Mouse (Mus musculus) spleen, adult 18-20 months (tissue): ENCODE results near the gene Sec14l1.
"Not testable (repeated sequence)": the region's sequence is repeated elsewhere in the genome, so short reads cannot be mapped to it uniquely, and the experiment has no call there.

Experiments
- DNase-seq, 2 experiments: peaks; one replicate each; pipeline ENCODE4 v3.0.0; 2022; ENCODE audit warnings: mixed read lengths in 2 of 2

Sec14l1 gene

DNA sequence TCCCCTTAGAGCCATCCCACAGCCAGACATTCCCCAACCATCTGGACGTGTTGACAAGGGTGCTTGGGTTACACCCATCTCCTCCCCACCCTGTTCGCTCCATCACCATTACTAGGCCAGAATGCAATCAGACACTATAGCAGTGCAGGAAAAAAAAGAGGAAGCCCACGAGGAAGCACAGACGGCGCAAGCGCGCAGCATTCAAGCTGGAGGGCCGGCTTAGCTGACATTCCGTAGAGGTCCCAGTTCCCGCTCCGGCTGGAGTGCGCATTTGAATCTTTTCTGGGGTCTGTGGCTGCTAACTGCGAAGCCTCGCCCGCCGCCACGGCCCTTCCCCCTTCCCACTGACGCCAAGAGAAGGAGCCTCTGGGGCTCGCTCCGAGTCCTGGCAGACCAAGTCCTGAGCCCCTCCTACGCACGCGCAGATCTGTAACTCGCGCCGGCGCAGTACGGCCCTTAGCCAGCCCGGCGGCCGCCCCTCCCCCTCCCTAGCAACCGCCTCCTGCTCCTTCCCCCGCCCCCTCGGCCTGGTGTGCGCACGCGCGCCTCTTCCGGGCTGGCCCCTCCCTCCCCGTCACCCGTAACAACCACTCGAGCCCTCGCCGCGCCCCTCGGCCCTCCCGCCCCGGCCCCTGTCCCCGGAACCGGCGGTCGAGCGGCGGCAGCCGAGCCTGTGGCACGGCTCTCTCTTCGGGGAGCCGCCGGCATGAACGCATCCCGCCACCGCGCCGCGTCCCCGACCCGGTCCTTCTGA, at the start of gene Sec14l1:
Sec14l1 (plus strand) TSS at position 577 of the 754 bp plus-strand sequence.
- peak; percentile 99 for DNase-seq

DNA sequence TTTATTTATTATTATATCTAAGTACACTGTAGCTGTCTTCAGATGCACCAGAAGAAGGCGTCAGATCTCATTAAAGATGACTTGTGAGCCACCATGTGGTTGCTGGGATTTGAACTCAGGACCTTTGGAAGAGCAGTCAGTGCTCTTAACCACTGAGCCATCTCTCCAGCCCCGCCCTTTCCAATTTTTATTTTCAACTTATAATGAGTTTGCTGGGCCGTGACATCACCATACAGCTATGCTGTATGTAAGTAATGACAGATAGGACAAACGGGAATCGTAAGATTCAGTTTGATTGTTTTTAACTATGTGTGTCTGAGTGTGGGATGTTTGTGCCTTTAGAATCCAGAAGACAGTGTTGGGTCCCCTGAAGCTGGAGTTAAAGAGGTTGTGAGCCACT, 49.4 kb upstream of the Sec14l1 start:
- DNase-seq: not testable (repeated sequence)

DNA sequence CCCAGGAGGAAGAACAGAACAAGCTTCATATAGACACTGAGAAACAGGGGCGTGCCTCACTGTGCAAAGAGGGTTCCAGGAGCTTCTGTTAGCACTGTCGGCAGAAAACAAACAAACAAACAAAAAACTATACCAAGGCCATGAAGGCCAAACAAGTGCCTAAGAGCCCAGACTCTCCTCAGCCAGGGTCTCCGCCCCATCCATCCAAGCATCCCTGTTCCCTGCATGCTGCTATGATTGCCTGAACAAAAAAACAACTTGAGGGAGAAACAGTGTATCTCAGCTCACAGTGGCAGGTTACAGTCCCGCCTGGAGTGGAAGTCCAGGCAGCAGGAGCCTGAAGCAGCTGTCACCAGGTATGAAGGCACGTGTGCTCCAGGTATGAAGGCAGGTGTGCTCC, 48.2 kb upstream of the Sec14l1 start:
- no peak for DNase-seq

DNA sequence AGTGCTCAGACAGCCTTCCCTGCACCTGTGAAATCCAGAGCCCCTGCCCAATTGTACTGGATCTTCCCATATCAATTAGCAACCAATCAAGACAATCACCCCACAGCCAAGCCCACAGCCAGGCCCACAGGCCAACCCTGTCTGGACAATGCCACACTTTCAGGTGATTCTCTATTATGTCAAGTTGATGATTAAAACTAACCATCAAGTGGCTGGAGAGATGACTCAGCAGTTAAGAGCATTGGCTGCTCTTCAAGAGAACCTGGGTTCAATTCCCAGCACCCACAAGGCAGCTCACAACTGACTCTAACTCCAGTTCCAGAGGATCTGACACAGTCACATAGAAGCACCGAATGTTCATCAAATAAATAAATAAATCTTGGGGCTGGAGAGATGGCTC, 46.6 kb upstream of the Sec14l1 start:
- DNase-seq: no peak

DNA sequence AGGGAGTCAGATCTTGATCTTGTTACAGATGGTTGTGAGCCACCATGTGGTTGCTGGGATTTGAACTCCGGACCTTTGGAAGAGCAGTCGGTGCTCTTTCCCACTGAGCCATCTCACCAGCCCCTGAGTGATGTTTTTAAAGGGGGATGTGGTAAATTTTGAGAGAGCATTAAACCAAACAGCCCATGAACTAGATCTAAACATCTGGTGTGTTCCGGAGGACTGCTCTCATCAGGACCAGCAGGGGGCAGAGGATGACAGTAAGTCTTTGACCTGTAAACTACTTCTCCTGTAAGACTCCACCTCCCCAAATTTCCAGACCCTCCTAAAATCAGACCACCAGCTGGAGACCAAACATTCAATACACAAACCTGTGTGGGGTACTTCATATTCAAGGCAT, 45.9 kb upstream of the Sec14l1 start:
- DNase-seq: no peak

DNA sequence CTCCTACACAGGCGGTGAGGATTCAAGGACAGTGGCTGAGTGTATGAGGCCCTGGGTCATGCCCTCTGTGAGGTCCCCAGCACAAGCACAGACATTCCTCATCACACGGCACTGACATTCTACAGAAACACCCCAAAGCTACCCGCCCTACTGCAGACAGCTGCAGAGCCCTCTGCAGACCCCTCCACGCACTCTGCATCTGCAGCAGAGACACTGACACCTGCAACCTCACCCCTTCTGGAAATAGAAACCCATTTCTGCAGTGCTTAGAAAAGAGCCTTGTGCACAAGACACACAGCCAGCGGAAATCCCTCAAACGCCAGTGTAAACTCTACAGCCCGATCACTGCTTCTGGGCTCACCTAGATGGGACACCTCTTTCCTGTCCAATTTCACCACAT, 44.3 kb upstream of the Sec14l1 start:
- no peak for DNase-seq

DNA sequence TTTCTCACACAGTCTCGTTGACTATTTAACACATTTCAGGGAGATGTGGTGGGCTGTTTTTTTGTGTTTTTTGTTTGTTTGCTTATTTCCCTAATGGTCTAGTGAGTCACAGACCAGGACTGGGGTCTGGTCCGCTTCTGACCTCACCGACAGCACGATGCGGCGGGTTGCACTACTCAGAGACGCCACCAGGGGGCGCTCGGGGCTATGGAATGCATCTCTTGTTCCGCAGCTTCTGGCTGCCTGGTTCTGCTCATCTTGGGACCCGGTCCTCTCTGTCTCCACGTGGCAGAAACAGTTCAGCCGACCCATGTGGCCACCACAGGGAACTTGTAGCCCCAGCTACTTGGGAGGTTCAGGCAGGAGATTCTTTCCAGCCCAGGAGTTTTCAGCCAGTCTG, 42.8 kb upstream of the Sec14l1 start:
- peak; percentile 55 to 84 for DNase-seq

DNA sequence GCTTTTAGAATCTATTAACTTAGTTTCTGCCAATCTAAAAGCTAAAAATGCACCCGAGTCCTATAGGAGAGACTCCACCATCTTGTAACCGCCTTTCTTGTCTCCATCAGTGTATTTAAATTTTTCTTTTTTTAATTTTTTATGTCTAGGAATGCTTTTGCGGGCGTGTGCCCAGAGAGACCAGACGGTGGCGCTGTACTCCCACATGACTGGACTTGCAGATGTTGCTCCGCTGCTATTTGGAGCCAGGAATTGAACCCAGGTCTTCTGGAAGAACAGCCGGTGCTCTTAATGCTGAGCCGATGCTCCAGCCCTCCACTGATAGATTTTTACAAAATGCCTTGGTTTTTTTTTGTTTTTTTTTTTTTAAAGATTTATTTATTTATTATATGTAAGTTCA, 41.5 kb upstream of the Sec14l1 start:
- DNase-seq: no peak

DNA sequence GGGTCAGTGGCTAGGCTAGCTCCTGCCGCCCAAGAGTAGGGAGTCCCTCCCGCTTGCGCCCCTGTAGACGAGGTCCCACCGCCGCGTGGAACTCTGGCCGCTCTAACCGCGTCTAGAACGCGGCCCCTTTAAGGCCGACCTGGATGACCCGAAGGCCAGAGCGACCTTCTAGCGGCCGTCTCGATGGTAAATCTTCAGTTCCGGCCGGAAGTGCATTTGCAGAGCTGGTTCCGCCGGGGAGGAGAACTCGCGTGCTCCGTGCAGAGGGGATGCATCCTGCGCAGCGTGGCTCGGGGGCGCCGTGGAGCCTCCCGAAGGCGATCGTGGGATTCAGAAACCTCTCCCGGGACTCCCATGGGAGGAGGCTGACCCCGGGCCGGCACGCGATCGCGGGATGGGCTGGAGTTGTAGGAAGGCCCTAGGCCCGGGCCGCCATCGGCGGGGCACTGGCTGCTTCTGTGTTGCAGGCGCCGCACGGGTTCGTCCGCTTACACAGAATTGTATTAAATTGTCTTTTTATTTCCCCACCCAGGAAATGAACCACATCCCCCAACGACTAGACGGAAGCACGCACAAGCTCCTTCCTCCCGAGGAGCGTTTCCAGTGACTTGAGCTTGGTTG, 38.3 kb upstream of the Sec14l1 start:
- DNase-seq: peak; percentile 70 to 79

DNA sequence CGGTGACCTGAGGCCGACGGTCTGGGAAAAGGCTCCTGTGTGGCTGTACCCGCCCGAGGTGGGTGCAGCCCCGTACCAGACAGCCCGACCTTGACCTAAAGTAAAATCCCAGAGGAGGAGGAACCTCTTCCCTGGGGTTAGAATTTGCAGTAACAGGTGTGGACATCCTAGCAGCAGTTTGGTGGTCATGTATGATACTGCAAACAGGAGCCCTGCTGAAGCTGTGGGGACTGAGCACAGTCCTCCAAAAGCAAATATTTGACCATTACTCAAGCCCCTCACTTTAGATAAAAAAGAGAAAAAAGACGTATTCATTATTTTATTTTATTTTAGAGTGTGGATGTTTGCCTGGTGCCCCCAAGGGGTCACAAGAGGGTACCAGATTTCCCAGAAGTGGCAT, 37.7 kb upstream of the Sec14l1 start:
- no peak for DNase-seq

DNA sequence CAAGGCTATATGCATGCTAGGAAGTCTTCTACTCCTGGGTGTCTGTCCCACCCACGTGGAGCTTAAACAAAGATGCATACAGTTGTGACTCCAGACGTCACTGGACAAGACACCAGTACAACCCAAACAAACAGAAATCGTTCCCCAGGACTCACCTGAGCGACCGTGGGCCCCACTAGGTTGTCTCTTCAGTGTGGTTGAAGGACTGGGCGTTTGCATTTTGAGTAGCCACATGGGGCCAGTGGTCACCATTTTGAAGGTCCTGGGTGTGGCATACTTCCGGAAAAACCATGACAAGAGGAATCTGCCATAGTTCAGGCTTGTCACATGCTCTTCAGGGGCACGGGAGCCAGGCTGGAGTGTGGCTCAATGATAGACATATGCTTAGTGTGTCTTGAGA, 37.1 kb upstream of the Sec14l1 start:
- no peak for DNase-seq

DNA sequence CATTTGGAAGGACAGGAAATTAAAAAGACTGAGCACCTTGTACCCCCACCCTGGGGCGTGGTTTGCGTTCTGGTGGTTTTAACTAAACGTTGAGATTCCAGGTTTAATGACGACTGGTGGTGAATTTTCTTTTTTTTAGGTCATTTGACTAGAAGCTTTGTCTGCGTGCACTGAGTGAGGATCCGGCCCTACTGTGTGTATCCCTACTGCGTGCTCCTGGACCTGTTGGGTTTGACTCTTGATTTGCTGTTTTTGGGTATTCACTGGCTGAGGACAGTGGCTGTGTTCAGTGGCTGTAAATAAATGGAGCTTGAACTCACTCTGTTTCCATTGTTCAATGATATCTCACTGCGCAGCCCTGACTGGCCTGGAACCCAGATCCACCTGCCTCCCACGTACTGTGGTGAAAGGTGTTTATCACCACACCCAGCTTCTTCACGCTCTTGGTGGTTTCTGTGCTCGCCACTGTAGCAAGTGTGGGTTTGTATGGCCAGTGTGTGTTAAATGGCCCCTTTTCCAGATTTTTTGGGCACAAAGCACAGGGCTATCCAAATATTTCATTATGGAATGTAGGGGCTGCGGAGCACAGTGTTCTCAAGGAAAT, 36.2 kb upstream of the Sec14l1 start:
- DNase-seq: no peak

DNA sequence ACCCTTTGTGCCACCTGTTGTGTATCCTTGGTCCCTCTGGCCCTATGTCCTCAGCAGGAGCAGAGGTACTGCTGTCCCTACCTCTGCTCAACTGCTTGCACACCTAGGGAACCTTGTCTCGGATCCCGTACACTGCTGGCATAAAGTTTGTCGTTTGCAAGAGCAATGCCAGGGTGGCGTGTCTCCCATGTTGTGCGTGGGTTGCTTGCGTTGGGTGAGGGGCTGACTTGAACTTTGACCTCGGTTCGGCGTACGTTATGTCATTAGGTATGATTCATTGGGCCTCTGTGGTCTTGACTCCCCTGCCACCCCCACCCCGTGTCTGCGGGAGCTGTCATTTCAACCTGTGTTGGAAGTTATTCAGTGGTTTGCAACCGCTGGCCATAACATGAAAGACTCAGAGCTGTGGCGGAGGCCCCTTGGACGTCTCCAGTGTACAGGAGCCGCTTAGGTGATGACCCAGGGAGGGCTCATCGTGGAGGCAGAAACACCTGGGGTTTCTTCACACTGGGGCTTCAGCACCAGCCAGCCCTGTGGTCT, 35.2 kb upstream of the Sec14l1 start:
- no peak for DNase-seq

DNA sequence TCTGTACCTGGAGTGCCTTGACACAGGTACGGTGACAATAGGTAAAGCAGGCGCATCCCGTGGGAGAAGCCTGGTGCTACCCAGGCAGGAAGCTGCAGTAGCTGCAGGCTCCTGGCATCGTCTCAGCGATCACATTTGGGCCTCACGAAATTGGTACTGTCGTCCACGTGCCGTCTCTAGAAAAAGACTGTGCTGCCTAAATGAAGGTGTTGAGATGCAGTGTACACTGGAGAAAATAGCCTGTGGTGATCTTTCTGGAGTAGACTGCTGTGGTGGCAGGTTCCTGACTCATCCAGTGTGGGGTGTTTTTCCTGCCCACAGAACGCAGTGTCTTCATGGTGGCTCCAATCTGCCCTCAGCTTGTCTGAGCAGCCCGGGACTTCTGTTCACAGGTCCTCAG, 34.8 kb upstream of the Sec14l1 start:
- DNase-seq: no peak

DNA sequence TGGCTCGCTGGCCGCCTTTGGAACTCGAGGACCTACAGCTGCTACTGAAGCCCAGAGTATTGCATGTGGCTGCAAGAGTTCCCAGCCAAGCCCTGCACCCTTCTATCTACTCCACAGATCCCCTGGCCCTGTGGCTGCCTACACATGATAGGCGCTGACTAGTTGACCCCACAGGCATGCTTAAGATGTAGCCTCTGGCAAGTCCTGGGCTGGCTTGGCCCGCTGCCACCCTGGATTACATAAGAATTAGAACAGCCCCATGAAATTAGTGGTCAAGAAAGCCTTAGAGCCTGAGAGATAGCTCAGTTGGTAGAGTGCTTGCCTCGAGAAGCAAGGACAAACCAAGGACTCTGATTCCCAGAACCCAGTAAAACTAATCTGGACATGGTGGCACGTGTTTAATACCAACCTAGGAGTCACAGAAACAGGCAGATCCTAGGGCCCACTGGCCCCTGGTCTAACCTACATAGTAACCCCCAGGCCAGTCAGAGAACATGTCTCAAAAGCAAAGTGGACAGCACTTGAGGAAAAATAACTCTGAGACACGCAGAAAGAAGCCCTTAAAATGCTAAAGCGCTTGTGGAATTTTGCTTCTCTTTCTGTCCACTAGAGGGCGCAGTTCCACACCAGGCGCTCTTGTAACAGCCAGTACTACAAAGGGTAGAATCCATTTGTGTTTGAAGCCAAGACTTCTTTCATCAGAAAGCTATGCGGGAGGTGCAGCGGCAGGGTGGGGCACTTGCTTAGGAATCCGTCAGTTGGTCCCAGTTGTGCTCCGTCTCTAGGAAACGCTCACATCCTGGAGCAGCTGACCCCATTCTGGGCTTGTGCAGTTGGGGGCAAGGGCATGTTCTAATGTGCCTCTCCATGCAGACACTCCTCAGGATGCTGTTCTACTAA, 33.6 kb upstream of the Sec14l1 start:
- peak; percentile 14 to 47 for DNase-seq

DNA sequence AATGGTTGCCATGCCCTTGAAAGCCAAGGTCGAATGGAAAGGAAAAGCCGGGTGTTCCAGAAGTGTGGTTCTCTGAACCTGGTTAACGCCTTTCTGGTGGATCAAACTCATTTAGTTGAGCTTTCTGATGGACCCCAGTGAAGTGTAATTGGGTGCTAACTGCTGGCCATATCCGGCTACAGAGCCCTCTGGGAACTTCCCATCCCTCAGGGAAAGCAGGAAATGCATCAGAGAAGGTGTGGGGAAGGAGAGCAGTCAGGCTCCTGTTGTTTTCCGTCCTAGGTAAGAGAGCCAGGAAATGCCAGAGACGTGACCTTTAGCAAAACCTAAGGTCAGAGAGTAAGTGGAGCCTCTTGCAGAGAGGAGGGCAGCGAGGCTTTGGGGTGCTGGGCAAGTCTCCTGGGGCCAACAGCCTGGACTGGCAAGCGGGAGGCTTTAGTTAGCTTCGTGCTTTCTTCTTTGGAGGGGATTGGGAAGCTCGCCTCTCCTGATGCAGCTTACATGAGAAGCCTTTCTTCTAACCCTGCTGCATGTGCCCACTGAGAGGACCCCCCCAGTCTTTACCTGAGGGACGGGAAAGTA, 32.5 kb upstream of the Sec14l1 start:
- no peak for DNase-seq

DNA sequence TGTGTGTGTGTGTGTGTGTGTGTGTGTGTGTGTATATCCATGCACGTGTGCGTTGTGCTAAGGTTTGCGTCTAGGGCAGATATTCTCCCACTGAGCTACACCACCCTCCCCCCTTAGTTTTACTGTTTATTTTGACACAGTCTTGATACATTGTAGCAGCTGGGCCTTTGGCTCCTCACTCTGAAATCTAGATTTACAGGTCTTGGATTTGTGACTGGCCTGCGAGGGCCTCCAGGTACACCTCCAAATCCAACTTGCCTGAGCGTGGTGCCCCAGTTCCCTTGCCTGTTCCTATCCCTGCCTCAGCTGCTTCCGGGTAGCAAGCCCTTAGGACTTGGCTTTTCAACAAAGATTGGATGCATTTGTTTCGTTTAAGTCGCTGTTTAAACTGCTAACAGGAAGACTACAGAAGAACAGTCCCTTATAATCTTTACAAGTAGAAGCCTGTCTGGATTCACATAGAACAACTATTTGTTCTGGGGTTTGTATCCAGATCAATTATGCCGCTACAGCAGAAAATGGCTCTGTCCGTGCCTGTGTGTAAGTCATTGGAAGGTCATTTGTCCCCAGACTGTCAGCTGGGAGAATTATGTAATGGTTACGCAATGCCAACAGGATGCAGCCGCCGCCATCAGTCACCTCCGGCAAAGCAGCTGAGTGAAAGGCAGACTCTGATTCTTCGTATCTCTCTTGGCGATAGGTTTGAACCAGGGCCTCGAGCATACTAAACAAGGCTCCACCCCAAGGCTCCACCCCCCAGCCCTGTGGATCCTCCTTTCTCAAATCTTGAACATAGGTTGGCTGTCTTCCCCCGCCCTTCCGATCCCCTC, 31.7 kb upstream of the Sec14l1 start:
- no peak for DNase-seq

DNA sequence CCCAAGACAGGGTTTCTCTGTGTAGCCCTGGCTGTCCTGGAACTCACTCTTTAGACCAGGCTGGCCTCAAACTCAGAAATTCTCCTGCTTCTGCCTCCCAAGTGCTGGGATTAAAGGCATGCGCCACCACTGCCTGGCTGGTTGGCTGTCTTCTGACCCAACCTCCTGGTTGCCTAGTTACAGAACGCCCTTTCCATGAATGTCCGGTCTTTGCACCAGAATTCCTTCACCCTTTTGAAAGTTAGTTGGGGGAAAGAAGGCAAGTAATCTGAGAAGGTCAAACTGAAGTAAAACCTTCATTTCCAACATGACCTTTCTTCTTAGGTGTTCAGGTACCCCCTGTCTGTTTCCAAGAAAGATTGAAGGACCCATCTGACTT, 31.1 kb upstream of the Sec14l1 start:
- DNase-seq: not testable (repeated sequence)

DNA sequence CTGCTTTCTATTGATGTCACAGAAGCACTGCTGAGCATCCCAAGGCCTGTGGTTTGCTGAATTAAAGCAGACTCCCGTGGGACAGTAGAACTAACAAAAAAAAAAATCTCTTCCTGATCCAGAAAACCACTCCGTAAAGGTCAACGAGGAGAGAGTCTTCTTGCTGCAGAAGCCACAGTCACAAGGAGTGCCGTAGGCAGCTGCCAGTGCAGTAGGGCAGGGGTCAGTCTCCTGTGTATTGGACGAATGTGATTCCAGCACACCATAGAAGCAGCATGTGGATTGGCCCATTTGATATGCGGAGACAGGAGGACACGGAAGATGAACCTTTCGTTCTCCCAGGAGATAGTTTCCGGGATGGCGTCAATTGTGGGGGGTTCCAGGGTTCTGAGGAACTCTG, 28.8 kb upstream of the Sec14l1 start:
- DNase-seq: no peak

DNA sequence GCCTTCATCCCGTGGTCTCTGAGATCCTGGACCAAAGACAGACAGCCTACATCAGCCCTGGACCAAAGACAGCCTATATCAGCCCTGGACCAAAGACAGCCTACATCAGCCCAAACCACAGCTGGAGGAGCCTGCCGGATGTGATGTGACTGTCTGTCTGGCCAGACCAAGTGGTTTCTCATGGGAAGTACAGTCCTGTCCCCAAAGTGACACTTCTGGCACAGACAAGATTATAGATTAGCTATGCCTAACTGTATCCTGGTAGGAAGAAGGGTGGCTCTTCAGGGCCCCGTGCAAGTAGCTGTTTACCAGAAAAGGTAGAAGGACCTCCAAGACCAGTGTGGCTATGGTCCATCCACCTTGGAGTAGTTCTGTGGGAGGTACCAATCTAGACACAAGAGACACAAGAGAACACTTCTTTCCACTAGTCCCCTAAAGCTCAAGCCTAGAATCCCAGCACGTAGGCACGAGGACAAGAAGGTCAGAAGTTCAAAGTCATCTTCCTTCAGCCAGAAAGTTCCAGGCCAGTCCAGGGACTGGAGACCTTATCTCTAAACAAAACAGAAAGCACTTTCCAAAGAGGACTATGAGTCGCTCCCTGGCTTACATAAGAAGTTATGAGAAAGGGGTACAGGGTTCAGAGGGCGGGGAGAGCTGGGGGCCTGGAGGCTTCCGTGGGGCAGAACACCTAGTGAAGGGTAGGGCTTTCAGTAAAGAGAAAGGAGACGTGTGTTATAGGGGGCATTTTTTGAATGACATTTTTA, 27.8 kb upstream of the Sec14l1 start:
- no peak for DNase-seq
